Mouse (Mus musculus) MN1 (cell line): ENCODE measurements around the gene Inhbb.

Source experiments
- DNase-seq: peaks from one replicate; pipeline ENCODE4 v3.0.0-alpha.2; 2016; ENCODE audit warnings: low spot score

Inhbb gene

GRCm38 (mm10) chr1:119421576-119422421, at the start of gene Inhbb:
Gene Inhbb (minus strand): TSS chr1:119422248.
- DNase-seq: no peak

- DNase-seq: peak; percentile 12
Observed at GRCm38 (mm10) chr1:119463386-119463785, 41.3 kb upstream of the Inhbb start.

GRCm38 (mm10) chr1:119460062-119460461, 38.0 kb upstream of the Inhbb start:
- DNase-seq: no peak

GRCm38 (mm10) chr1:119457993-119458605, 36.1 kb upstream of the Inhbb start:
- DNase-seq: peak; percentile 86

GRCm38 (mm10) chr1:119457528-119457855, 35.4 kb upstream of the Inhbb start:
- DNase-seq: no peak

GRCm38 (mm10) chr1:119456671-119457527, 34.9 kb upstream of the Inhbb start:
- no peak for DNase-seq

- DNase-seq: peak; percentile 10
Observed at GRCm38 (mm10) chr1:119453731-119454130, 31.7 kb upstream of the Inhbb start.

- no peak for DNase-seq
Observed at GRCm38 (mm10) chr1:119451417-119451816, 29.4 kb upstream of the Inhbb start.

- no peak for DNase-seq
Observed at GRCm38 (mm10) chr1:119450651-119451345, 28.8 kb upstream of the Inhbb start.

- DNase-seq: no peak
Observed at GRCm38 (mm10) chr1:119446753-119447283, 24.8 kb upstream of the Inhbb start.

- no peak for DNase-seq
Observed at GRCm38 (mm10) chr1:119443591-119444350, 21.7 kb upstream of the Inhbb start.

- DNase-seq: no peak
Observed at GRCm38 (mm10) chr1:119442901-119443300, 20.9 kb upstream of the Inhbb start.

GRCm38 (mm10) chr1:119438105-119438637, 16.1 kb upstream of the Inhbb start:
- DNase-seq: no peak

GRCm38 (mm10) chr1:119437401-119437800, 15.4 kb upstream of the Inhbb start:
- DNase-seq: no peak

GRCm38 (mm10) chr1:119424141-119424860, 2.3 kb upstream of the Inhbb start:
- DNase-seq: no peak

GRCm38 (mm10) chr1:119423510-119423909, 1.5 kb upstream of the Inhbb start:
- DNase-seq: no peak

- DNase-seq: no peak
Observed at GRCm38 (mm10) chr1:119422460-119423015, 490 bp upstream of the Inhbb start.

GRCm38 (mm10) chr1:119420984-119421575, 968 bp downstream of the Inhbb start:
- no peak for DNase-seq
